Mouse (Mus musculus) kidney, embryonic 15.5 days (tissue): ENCODE results near the gene Dgki. TPM values are rescaled to one million over a fixed set of nuclear protein-coding genes. Genes with fewer than 3 reads are reported as not detected.

Experiments used
- ATAC-seq: fragments of 200-750 bp; cut with Nextera tagmentation; replicated peaks from 2 replicates; pipeline ENCODE4 v1.8.0; 2017; ENCODE audit warnings: moderate TSS enrichment; ENCODE audit not compliant: low FRiP score
- H3K27ac ChIP-seq: fragments of 300-500 bp; sonication (generic); 2 replicates; pipeline ENCODE4 v1.5.1; 2015; ENCODE audit warnings: mild to moderate bottlenecking, inconsistent platforms
- H3K27me3 ChIP-seq: fragments of 300-500 bp; sonication (generic); 2 replicates; pipeline ENCODE4 v1.6.1; 2015; ENCODE audit warnings: inconsistent platforms
- H3K36me3 ChIP-seq: fragments of 300-500 bp; sonication (generic); 2 replicates; pipeline ENCODE4 v1.6.1; 2015; ENCODE audit warnings: inconsistent platforms
- H3K4me1 ChIP-seq: fragments of 300-500 bp; sonication (generic); 2 replicates; pipeline ENCODE4 v1.6.1; 2015; ENCODE audit warnings: inconsistent platforms
- H3K4me2 ChIP-seq: fragments of 300-500 bp; sonication (generic); 2 replicates; pipeline ENCODE4 v1.6.1; 2015; ENCODE audit warnings: moderate library complexity, mild to moderate bottlenecking, inconsistent platforms
- H3K4me3 ChIP-seq: fragments of 300-500 bp; sonication (generic); replicated peaks from 2 replicates; pipeline ENCODE4 v1.5.1; 2015; ENCODE audit warnings: mild to moderate bottlenecking, inconsistent platforms
- H3K9ac ChIP-seq: fragments of 300-500 bp; sonication (generic); 2 replicates; pipeline ENCODE4 v1.6.1; 2015; ENCODE audit warnings: mild to moderate bottlenecking, inconsistent platforms
- H3K9me3 ChIP-seq: fragments of 300-500 bp; sonication (generic); replicated peaks from 2 replicates; pipeline ENCODE4 v1.6.1; 2016; ENCODE audit warnings: inconsistent platforms
- WGBS: fragments of 180-500 bp; shearing (Covaris S2); methylation state at CpG from one replicate; pipeline ENCODE4 v1.1.7; 2015; ENCODE audit warnings: mixed read lengths; 5-methylcytosine and 5-hydroxymethylcytosine counted together
- polyA plus RNA-seq: library from polyadenylated mRNA; unstranded; fragments of >200 nt; fragmentation: Nextera tagmentation; extraction: Ambion mirVana; gene quantifications from 2 replicates; pipeline ENCODE4 v1.2.1, GENCODE M21; 2015

Dgki gene
- polyA plus RNA-seq, 1 experiment from 2014 or later = 0.55 TPM

- 6% methylated on average over 5 of the region's 5 CpGs for WGBS
- Histone ChIP-seq H3K27ac (no peak overlapping the region; the same call in 1 of the 2 replicates), H3K4me3 (no peak overlapping the region), H3K9me3 (no peaks in the 10 kb centered on the region), H3K9ac (no peak overlapping the region), H3K36me3 (no peaks in the 10 kb centered on the region), H3K27me3 (no peaks in the 10 kb centered on the region), H3K4me1 (peaks cover 7% of the 10 kb centered on the region), H3K4me2 (no peak overlapping the region)
- peak; percentile 71 for ATAC-seq
Observed at GRCm38 (mm10) chr6:36890296-36890695, 409.7 kb downstream of the Dgki start.

- H3K4me3 ChIP-seq = no peak overlapping the region
- H3K9me3 ChIP-seq = no peaks in the 10 kb centered on the region
- peaks cover 14% of the 10 kb centered on the region for H3K4me1 ChIP-seq
- no peak overlapping the region for H3K9ac ChIP-seq
- ATAC-seq = no peak
- no peaks in the 10 kb centered on the region for H3K36me3 ChIP-seq
- H3K27me3 ChIP-seq = no peaks in the 10 kb centered on the region
- no peak overlapping the region for H3K27ac ChIP-seq
- H3K4me2 ChIP-seq = no peak overlapping the region
- WGBS = 64% methylated on average over 4 of the region's 4 CpGs
Observed at GRCm38 (mm10) chr6:36881309-36881708, 418.7 kb downstream of the Dgki start.

GRCm38 (mm10) chr6:36880643-36881263 lies 419.2 kb downstream of the Dgki start:
- Histone ChIP-seq H3K9ac (no peak overlapping the region), H3K9me3 (no peaks in the 10 kb centered on the region), H3K27ac (no peak overlapping the region), H3K4me3 (no peak overlapping the region), H3K36me3 (no peaks in the 10 kb centered on the region), H3K4me1 (peaks cover 14% of the 10 kb centered on the region), H3K27me3 (no peaks in the 10 kb centered on the region), H3K4me2 (no peak overlapping the region)
- ATAC-seq = no peak
- 55% methylated on average over 7 of the region's 7 CpGs for WGBS

GRCm38 (mm10) chr6:36877399-36877798 lies 422.6 kb downstream of the Dgki start:
- Histone ChIP-seq H3K4me2 (no peak overlapping the region), H3K27me3 (no peaks in the 10 kb centered on the region), H3K4me3 (no peak overlapping the region), H3K36me3 (no peaks in the 10 kb centered on the region), H3K27ac (no peak overlapping the region), H3K9ac (no peak overlapping the region), H3K9me3 (no peaks in the 10 kb centered on the region), H3K4me1 (peaks cover 18% of the 10 kb centered on the region)
- 36% methylated on average over 4 of the region's 4 CpGs for WGBS
- ATAC-seq = no peak

- Histone ChIP-seq H3K9me3 (no peaks in the 10 kb centered on the region), H3K27me3 (no peaks in the 10 kb centered on the region), H3K27ac (0 out of 2 replicates have a peak overlapping the region, but pooled peaks have one; percentile 7), H3K4me2 (no peak overlapping the region), H3K36me3 (no peaks in the 10 kb centered on the region), H3K9ac (no peak overlapping the region), H3K4me3 (no peak overlapping the region), H3K4me1 (peaks cover 20% of the 10 kb centered on the region)
- ATAC-seq = no peak
- 46% methylated on average over 4 of the region's 4 CpGs for WGBS
Observed at GRCm38 (mm10) chr6:36876426-36876825, 423.6 kb downstream of the Dgki start.

- WGBS = 60% methylated on average over 5 of the region's 5 CpGs
- H3K9me3 ChIP-seq = no peaks in the 10 kb centered on the region
Observed at GRCm38 (mm10) chr6:36875926-36876325, 424.1 kb downstream of the Dgki start.

GRCm38 (mm10) chr6:36872876-36873275 lies 427.1 kb downstream of the Dgki start:
- ATAC-seq = no peak

More at GRCm38 (mm10) chr6:36875926-36876325, 424.1 kb downstream of the Dgki start:
- no peak overlapping the region for H3K4me3 ChIP-seq
- no peak overlapping the region for H3K4me2 ChIP-seq
- no peak overlapping the region for H3K9ac ChIP-seq
- no peak overlapping the region for H3K27ac ChIP-seq
- no peaks in the 10 kb centered on the region for H3K27me3 ChIP-seq
- no peaks in the 10 kb centered on the region for H3K36me3 ChIP-seq
- no peak for ATAC-seq
- peaks cover 18% of the 10 kb centered on the region for H3K4me1 ChIP-seq

GRCm38 (mm10) chr6:36868217-36868616 lies 431.8 kb downstream of the Dgki start:
- Histone ChIP-seq H3K36me3 (no peaks in the 10 kb centered on the region), H3K4me1 (peaks cover 11% of the 10 kb centered on the region; the same call in 1 of the 2 replicates), H3K4me2 (no peak overlapping the region), H3K9me3 (no peaks in the 10 kb centered on the region), H3K27me3 (no peaks in the 10 kb centered on the region), H3K4me3 (no peak overlapping the region), H3K27ac (peak overlapping the region; percentile 54), H3K9ac (no peak overlapping the region)
- no peak for ATAC-seq
- 56% methylated on average over 4 of the region's 4 CpGs for WGBS

More at GRCm38 (mm10) chr6:36872876-36873275, 427.1 kb downstream of the Dgki start:
- no peaks in the 10 kb centered on the region for H3K36me3 ChIP-seq
- H3K27ac ChIP-seq = no peak overlapping the region
- H3K4me2 ChIP-seq = no peak overlapping the region
- no peaks in the 10 kb centered on the region for H3K27me3 ChIP-seq
- WGBS = 72% methylated on average over 3 of the region's 3 CpGs
- H3K4me1 ChIP-seq = peaks cover 14% of the 10 kb centered on the region; the same call in 1 of the 2 replicates
- H3K9me3 ChIP-seq = no peaks in the 10 kb centered on the region
- no peak overlapping the region for H3K4me3 ChIP-seq
- no peak overlapping the region for H3K9ac ChIP-seq

GRCm38 (mm10) chr6:36858258-36859041 lies 441.5 kb downstream of the Dgki start:
- no peak for ATAC-seq
- WGBS = 84% methylated on average over 3 of the region's 3 CpGs
- H3K4me2 ChIP-seq = no peak overlapping the region

GRCm38 (mm10) chr6:36857627-36858257 lies 442.2 kb downstream of the Dgki start:
- no peak overlapping the region for H3K4me2 ChIP-seq
- H3K4me1 ChIP-seq = 0 out of 2 replicates have a peak, but pooled peaks cover 3% of the 10 kb centered on the region
- ATAC-seq = no peak
- H3K36me3 ChIP-seq = no peaks in the 10 kb centered on the region
- no peak overlapping the region for H3K9ac ChIP-seq
- H3K9me3 ChIP-seq = no peaks in the 10 kb centered on the region
- 54% methylated on average over 6 of the region's 6 CpGs for WGBS
- no peak overlapping the region for H3K4me3 ChIP-seq
- H3K27me3 ChIP-seq = no peaks in the 10 kb centered on the region
- H3K27ac ChIP-seq = no peak overlapping the region

More at GRCm38 (mm10) chr6:36858258-36859041, 441.5 kb downstream of the Dgki start:
- no peaks in the 10 kb centered on the region for H3K36me3 ChIP-seq
- H3K4me3 ChIP-seq = no peak overlapping the region
- no peaks in the 10 kb centered on the region for H3K9me3 ChIP-seq
- peak overlapping the region; percentile 29; the same call in 1 of the 2 replicates for H3K27ac ChIP-seq
- no peak overlapping the region for H3K9ac ChIP-seq
- no peaks in the 10 kb centered on the region for H3K27me3 ChIP-seq
- H3K4me1 ChIP-seq = 0 out of 2 replicates have a peak, but pooled peaks cover 3% of the 10 kb centered on the region

- ATAC-seq = no peak
- 71% methylated on average over 7 of the region's 7 CpGs for WGBS
- H3K27ac ChIP-seq = no peak overlapping the region
Observed at GRCm38 (mm10) chr6:36850422-36851129, 449.4 kb downstream of the Dgki start.

More at GRCm38 (mm10) chr6:36850422-36851129, 449.4 kb downstream of the Dgki start:
- H3K4me3 ChIP-seq = no peak overlapping the region
- H3K9ac ChIP-seq = no peak overlapping the region
- H3K4me2 ChIP-seq = no peak overlapping the region
- no peaks in the 10 kb centered on the region for H3K27me3 ChIP-seq
- H3K9me3 ChIP-seq = no peaks in the 10 kb centered on the region
- H3K4me1 ChIP-seq = 0 out of 2 replicates have a peak, but pooled peaks cover 2% of the 10 kb centered on the region
- H3K36me3 ChIP-seq = no peaks in the 10 kb centered on the region
